Mouse (Mus musculus): ENCODE results near the gene 6430531B16Rik. TPM values are rescaled to one million over a fixed set of nuclear protein-coding genes. Genes with fewer than 3 reads are reported as not detected.

Gene 6430531B16Rik
- polyA plus RNA-seq, 1 experiment = 114 TPM

DNA sequence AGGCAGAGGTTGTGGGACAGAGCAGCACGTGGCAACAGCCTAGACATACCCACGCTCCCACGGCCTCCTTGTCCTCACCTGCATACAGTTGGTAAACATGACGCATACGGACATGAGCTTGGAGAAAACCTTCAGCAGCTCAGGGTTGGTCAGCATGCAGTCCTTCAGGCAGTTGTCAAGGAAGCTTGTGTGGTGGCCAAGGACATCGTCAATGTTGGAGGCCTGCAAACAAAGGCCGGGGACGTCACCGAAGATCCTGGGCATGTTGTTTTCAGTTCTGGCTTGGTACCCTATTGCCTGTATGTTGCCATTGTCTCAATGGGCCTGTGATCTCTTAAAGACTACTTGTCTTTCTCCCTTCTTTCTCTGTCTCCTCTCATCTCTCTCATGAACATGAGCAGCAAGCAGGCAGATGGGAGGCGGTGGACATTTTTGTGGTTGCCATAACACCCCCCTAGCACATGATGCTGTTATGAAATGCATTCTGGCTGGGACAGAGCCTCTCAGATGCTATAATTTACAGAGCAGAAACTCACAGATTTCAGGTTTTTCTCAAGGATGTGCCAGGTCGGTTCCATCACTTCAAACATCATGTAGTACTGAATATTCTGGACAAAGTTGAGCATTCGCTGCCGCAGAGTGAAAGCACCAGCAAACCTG is 20.3 kb upstream of the 6430531B16Rik start:
- H3K36me3 ChIP-seq (ENCODE audit: control insufficient read depth, insufficient read depth, low read length) = peaks cover 2% of the 10 kb centered on the region

DNA sequence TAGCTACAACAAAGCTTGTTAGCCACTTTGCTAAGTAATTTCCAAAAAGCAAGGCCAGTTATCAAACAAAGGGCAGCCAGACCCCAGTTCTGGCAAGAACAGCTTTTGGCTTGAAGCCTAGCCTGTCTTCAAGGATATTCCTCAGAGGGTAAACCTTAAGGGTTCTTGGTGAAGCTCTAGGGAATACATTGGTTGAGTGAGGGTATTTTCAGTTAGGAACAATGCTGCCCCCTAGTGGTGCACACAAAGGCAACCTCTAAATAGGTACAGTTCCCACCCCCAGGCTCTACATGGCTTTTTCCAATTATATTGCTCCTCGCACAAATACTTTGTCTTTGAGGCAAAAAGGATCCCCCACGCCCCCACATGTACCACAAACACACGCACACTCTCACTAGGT is 16.1 kb upstream of the 6430531B16Rik start:
- H3K4me3 ChIP-seq (ENCODE audit: control insufficient read depth, low read depth, low read length) = no peak overlapping the region
- no peaks in the 10 kb centered on the region for H3K4me1 ChIP-seq (ENCODE audit: control insufficient read depth, insufficient read depth, low read length)
- no peaks in the 10 kb centered on the region for H3K27me3 ChIP-seq (ENCODE audit: control insufficient read depth, insufficient read depth, low read length)
- no peak overlapping the region for H3K27ac ChIP-seq (ENCODE audit: control insufficient read depth, insufficient read depth, low read depth, low read length)
- H3K36me3 ChIP-seq (ENCODE audit: control insufficient read depth, insufficient read depth, low read length) = peaks cover 2% of the 10 kb centered on the region
- TF ChIP-seq POLR2A (IDR thresholded peaks at IDR 0.05; ENCODE audit: control insufficient read depth, low read depth, low read length) = no peak
- peak; percentile 23; the same call in 1 of the 2 replicates for TF ChIP-seq CTCF (IDR thresholded peaks at IDR 0.05; ENCODE audit: control insufficient read depth, insufficient read depth, insufficient replicate concordance, low read depth, low read length)

More for the DNA sequence above, 20.3 kb upstream of the 6430531B16Rik start:
- H3K27ac ChIP-seq (ENCODE audit: control insufficient read depth, insufficient read depth, low read depth, low read length) = no peak overlapping the region
- no peaks in the 10 kb centered on the region for H3K4me1 ChIP-seq (ENCODE audit: control insufficient read depth, insufficient read depth, low read length)
- H3K4me3 ChIP-seq (ENCODE audit: control insufficient read depth, low read depth, low read length) = no peak overlapping the region
- TF ChIP-seq CTCF (IDR thresholded peaks at IDR 0.05; ENCODE audit: control insufficient read depth, insufficient read depth, insufficient replicate concordance, low read depth, low read length) (no peak), POLR2A (IDR thresholded peaks at IDR 0.05; ENCODE audit: control insufficient read depth, low read depth, low read length) (no peak)
- H3K27me3 ChIP-seq (ENCODE audit: control insufficient read depth, insufficient read depth, low read length) = no peaks in the 10 kb centered on the region

DNA sequence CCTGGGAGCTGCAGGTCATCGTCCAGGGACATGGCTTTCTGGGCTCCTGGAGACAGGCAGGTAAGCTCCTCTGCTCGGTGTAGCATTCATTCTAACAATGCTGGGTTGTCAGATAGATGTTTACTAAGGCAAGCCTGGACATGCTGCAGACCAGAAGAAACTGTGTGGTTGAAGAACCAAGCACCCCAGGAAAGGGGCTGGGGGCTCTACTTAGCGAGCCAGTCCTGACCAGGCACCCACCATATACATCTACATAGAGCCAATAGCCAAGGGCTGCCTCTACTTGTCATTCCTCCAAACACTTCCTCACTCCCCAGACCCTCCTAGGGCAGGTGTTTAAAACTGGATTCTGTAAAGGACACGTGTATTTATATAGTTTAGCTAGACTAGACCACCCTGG is 15.6 kb upstream of the 6430531B16Rik start:
- Histone ChIP-seq H3K4me3 (ENCODE audit: control insufficient read depth, low read depth, low read length) (no peak overlapping the region), H3K4me1 (ENCODE audit: control insufficient read depth, insufficient read depth, low read length) (no peaks in the 10 kb centered on the region), H3K36me3 (ENCODE audit: control insufficient read depth, insufficient read depth, low read length) (peaks cover 2% of the 10 kb centered on the region), H3K27me3 (ENCODE audit: control insufficient read depth, insufficient read depth, low read length) (no peaks in the 10 kb centered on the region), H3K27ac (ENCODE audit: control insufficient read depth, insufficient read depth, low read depth, low read length) (no peak overlapping the region)
- TF ChIP-seq CTCF (IDR thresholded peaks at IDR 0.05; ENCODE audit: control insufficient read depth, insufficient read depth, insufficient replicate concordance, low read depth, low read length) (no peak), POLR2A (IDR thresholded peaks at IDR 0.05; ENCODE audit: control insufficient read depth, low read depth, low read length) (no peak)

DNA sequence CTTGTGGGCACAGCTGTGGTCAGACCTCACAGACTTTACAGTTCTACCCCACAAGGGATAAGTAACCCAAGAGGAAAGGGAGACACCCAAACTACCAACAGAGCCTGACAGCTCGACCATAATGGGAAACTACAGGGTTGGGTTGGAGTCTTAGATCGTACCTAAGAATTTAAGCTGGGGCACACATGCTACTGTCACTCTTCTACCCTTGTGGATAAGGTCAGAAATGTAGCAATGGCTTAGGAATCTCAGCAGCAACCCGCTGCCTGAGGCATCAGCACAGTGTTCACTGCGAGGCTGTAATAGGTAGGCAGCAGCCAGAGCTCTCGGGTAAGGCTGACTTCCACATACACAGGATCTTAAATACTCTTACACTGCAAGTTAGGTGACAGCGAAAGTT is 15.0 kb upstream of the 6430531B16Rik start:
- Histone ChIP-seq H3K4me3 (ENCODE audit: control insufficient read depth, low read depth, low read length) (no peak overlapping the region), H3K27me3 (ENCODE audit: control insufficient read depth, insufficient read depth, low read length) (no peaks in the 10 kb centered on the region), H3K27ac (ENCODE audit: control insufficient read depth, insufficient read depth, low read depth, low read length) (no peak overlapping the region), H3K36me3 (ENCODE audit: control insufficient read depth, insufficient read depth, low read length) (peaks cover 2% of the 10 kb centered on the region), H3K4me1 (ENCODE audit: control insufficient read depth, insufficient read depth, low read length) (no peaks in the 10 kb centered on the region)
- no peak for TF ChIP-seq CTCF (IDR thresholded peaks at IDR 0.05; ENCODE audit: control insufficient read depth, insufficient read depth, insufficient replicate concordance, low read depth, low read length)
- TF ChIP-seq POLR2A (IDR thresholded peaks at IDR 0.05; ENCODE audit: control insufficient read depth, low read depth, low read length) = no peak

DNA sequence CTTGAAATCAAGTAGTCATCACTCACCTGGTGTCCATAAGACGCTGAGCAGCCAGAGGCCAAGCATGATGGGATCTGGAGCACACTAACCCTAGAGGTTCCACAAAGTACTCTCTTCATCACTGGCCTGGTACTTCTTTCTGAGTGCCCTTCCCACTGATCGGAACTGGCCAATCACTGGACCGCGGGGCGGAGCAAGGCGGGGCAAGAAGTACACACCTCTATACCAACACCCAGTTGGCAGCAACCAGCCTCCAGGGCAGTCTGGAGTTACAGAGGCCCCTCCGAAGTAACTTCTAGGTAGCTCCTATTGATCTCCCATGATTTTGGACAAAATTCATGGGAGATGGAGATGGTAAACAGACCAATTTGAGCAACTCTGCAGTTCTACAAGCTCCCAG is 13.9 kb upstream of the 6430531B16Rik start, which contains the start of gene Adam8:
Adam8 (minus strand) TSS at position 157 of the 400 bp plus-strand sequence.
- no peak within 1 kb of the TSS for H3K27ac ChIP-seq (ENCODE audit: control insufficient read depth, insufficient read depth, low read depth, low read length)
- TF ChIP-seq CTCF (IDR thresholded peaks at IDR 0.05; ENCODE audit: control insufficient read depth, insufficient read depth, insufficient replicate concordance, low read depth, low read length) (no peak), POLR2A (IDR thresholded peaks at IDR 0.05; ENCODE audit: control insufficient read depth, low read depth, low read length) (no peak)
- no peaks in the 10 kb centered on the region for H3K27me3 ChIP-seq (ENCODE audit: control insufficient read depth, insufficient read depth, low read length)
- H3K4me1 ChIP-seq (ENCODE audit: control insufficient read depth, insufficient read depth, low read length) = no peaks in the 10 kb centered on the region
- no peak within 1 kb of the TSS for H3K4me3 ChIP-seq (ENCODE audit: control insufficient read depth, low read depth, low read length)
- H3K36me3 ChIP-seq (ENCODE audit: control insufficient read depth, insufficient read depth, low read length) = 0 out of 2 replicates have a peak, but pooled peaks cover 1% of the 10 kb centered on the region

DNA sequence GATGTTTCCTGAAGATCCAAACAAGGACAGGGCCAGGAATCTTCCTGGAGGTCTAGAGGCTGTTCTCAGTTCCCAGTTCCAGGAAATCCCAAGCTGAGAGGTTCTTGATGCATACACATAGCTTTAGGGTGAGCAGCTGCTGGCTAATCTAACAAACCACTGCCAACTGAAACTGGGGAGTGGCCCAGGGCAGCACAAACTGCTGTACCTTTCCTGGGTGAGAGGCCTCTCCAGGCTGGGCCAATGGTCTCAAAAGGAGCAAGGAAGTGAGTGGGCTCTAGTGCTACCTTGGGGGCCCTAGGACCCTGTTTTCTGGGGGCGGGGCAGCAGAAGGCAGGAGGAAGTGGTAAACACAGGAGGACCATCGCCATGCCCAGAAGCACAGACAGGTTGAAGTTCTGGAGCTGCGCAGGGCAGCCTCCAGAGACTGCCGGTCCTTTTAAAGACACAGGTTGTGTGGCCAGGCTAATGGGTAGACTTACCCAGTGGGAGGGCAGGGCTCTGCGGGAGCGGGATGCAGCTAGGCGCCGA is 12.4 kb upstream of the 6430531B16Rik start:
- TF ChIP-seq CTCF (IDR thresholded peaks at IDR 0.05; ENCODE audit: control insufficient read depth, insufficient read depth, insufficient replicate concordance, low read depth, low read length) (no peak), POLR2A (IDR thresholded peaks at IDR 0.05; ENCODE audit: control insufficient read depth, low read depth, low read length) (no peak)
- Histone ChIP-seq H3K27me3 (ENCODE audit: control insufficient read depth, insufficient read depth, low read length) (no peaks in the 10 kb centered on the region), H3K4me1 (ENCODE audit: control insufficient read depth, insufficient read depth, low read length) (no peaks in the 10 kb centered on the region), H3K4me3 (ENCODE audit: control insufficient read depth, low read depth, low read length) (no peak overlapping the region), H3K27ac (ENCODE audit: control insufficient read depth, insufficient read depth, low read depth, low read length) (no peak overlapping the region), H3K36me3 (ENCODE audit: control insufficient read depth, insufficient read depth, low read length) (no peaks in the 10 kb centered on the region)

DNA sequence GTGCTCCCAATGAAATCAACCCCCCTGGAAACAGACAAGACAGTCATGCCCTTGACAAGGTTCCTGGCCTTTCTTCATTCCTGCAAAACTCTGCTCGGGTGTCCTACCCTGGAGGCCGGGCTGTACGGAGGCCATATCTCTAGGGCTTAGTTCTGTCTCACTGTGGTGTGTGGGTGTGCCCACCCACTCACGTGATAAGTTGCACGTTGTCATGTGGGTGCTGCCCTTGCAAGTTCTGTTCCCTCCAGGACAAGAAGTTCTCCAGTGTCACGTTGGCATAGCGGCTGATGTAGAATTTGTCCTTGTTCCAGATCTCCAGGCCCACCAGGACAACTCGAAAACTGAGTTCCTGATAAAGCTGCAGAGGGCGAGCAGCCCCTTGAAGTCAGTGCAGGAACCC is 9.7 kb upstream of the 6430531B16Rik start:
- Histone ChIP-seq H3K27me3 (ENCODE audit: control insufficient read depth, insufficient read depth, low read length) (no peaks in the 10 kb centered on the region), H3K4me1 (ENCODE audit: control insufficient read depth, insufficient read depth, low read length) (no peaks in the 10 kb centered on the region), H3K4me3 (ENCODE audit: control insufficient read depth, low read depth, low read length) (no peak overlapping the region), H3K27ac (ENCODE audit: control insufficient read depth, insufficient read depth, low read depth, low read length) (no peak overlapping the region), H3K36me3 (ENCODE audit: control insufficient read depth, insufficient read depth, low read length) (no peaks in the 10 kb centered on the region)
- TF ChIP-seq CTCF (IDR thresholded peaks at IDR 0.05; ENCODE audit: control insufficient read depth, insufficient read depth, insufficient replicate concordance, low read depth, low read length) (no peak), POLR2A (IDR thresholded peaks at IDR 0.05; ENCODE audit: control insufficient read depth, low read depth, low read length) (no peak)
